Mouse (Mus musculus) MEL (cell line): ENCODE data around the gene Adam8. TPM values are rescaled to one million over a fixed set of nuclear protein-coding genes. Genes with fewer than 3 reads are reported as not detected.

Experiments used
- DNase-seq: peaks from one replicate; pipeline ENCODE4 v3.0.0; 2011; ENCODE audit warnings: low read depth, low spot score
- H3K27ac ChIP-seq: 2 replicates; pipeline ENCODE4 v1.5.1; 2012; ENCODE audit warnings: low read depth, mild to moderate bottlenecking, control low read depth, low read length, moderate library complexity; ENCODE audit not compliant: control insufficient read depth
- H3K27me3 ChIP-seq, 2 experiments: fragments of 150-350 bp in 1 of 2; sonication (generic) in 1 of 2; 2 replicates each; pipeline ENCODE4 v1.6.1; 2012; ENCODE audit warnings: low read length in 2 of 2, mild to moderate bottlenecking in 2 of 2, improper control_type of control experiment in 1 of 2, moderate library complexity in 1 of 2; ENCODE audit not compliant: insufficient read depth in 2 of 2, control insufficient read depth in 1 of 2
- H3K36me3 ChIP-seq, 2 experiments: 2 replicates each; pipeline ENCODE4 v1.6.1; 2012 to 2014; ENCODE audit warnings: low read length in 2 of 2, improper control_type of control experiment in 1 of 2, inconsistent platforms in 1 of 2, mild to moderate bottlenecking in 1 of 2; ENCODE audit not compliant: insufficient read depth in 2 of 2, control insufficient read depth in 1 of 2
- H3K4me1 ChIP-seq, 2 experiments: fragments of 150-350 bp in 1 of 2; sonication (generic) in 1 of 2; 2 replicates each; pipeline ENCODE4 v1.6.1; 2012; ENCODE audit warnings: low read length in 2 of 2, improper control_type of control experiment in 1 of 2, mild to moderate bottlenecking in 1 of 2; ENCODE audit not compliant: insufficient read depth in 2 of 2, control insufficient read depth in 1 of 2
- H3K4me3 ChIP-seq, 2 experiments: fragments of 150-350 bp in 1 of 2; sonication (generic) in 1 of 2; 2 replicates each; pipeline ENCODE4 v1.5.1; 2012; ENCODE audit warnings: low read depth in 2 of 2, low read length in 2 of 2, mild to moderate bottlenecking in 2 of 2, moderate library complexity in 2 of 2, control low read depth in 1 of 2, improper control_type of control experiment in 1 of 2; ENCODE audit not compliant: control insufficient read depth in 1 of 2, insufficient read depth in 1 of 2
- H3K79me2 ChIP-seq: 2 replicates; pipeline ENCODE4 v1.6.1; 2012; ENCODE audit warnings: mild to moderate bottlenecking, low read length, moderate library complexity; ENCODE audit not compliant: control insufficient read depth, poor library complexity, insufficient read depth
- H3K9ac ChIP-seq: 2 replicates; pipeline ENCODE4 v1.6.1; 2012; ENCODE audit warnings: low read depth, mild to moderate bottlenecking, control low read depth, low read length, moderate library complexity; ENCODE audit not compliant: control insufficient read depth, poor library complexity, severe bottlenecking
- H3K9me3 ChIP-seq: fragments of 150-350 bp; sonication (generic); replicated peaks from 2 replicates; pipeline ENCODE4 v1.6.1; 2012; ENCODE audit warnings: mild to moderate bottlenecking, low read length, improper control_type of control experiment, moderate library complexity; ENCODE audit not compliant: insufficient read depth
- BHLHE40 ChIP-seq: IDR thresholded peaks from 2 replicates; pipeline ENCODE4 v1.6.1; 2012; ENCODE audit warnings: low read depth, mild to moderate bottlenecking, inconsistent platforms, low read length, improper control_type of control experiment, borderline replicate concordance
- CTCF ChIP-seq, 3 experiments: IDR thresholded peaks in 2 of 3; conservative IDR thresholded peaks in 1 of 3; 2 replicates each; pipeline ENCODE4 v1.5.1; 2011 to 2012; ENCODE audit warnings: low read length in 3 of 3, low read depth in 2 of 3, mild to moderate bottlenecking in 2 of 3, improper control_type of control experiment in 1 of 3, inconsistent platforms in 1 of 3, mixed read lengths in 1 of 3, moderate library complexity in 1 of 3; ENCODE audit not compliant: control insufficient read depth in 1 of 3, insufficient read depth in 1 of 3, poor library complexity in 1 of 3, severe bottlenecking in 1 of 3
- E2F4 ChIP-seq: IDR thresholded peaks from 2 replicates; pipeline ENCODE4 v1.6.1; 2011; ENCODE audit warnings: low read depth, low read length, improper control_type of control experiment, borderline replicate concordance
- EP300 ChIP-seq, 2 experiments: IDR thresholded peaks; 2 replicates each; pipeline ENCODE4 v1.6.1; 2011; ENCODE audit warnings: improper control_type of control experiment in 2 of 2, low read length in 2 of 2, low read depth in 1 of 2, mild to moderate bottlenecking in 1 of 2
- GABPA ChIP-seq: IDR thresholded peaks from 2 replicates; pipeline ENCODE4 v1.6.1; 2012; ENCODE audit warnings: low read depth, mild to moderate bottlenecking, inconsistent platforms, low read length, improper control_type of control experiment, moderate library complexity
- JUND ChIP-seq: IDR thresholded peaks from 2 replicates; pipeline ENCODE4 v1.6.1; 2011; ENCODE audit warnings: low read depth, mild to moderate bottlenecking, improper control_type of control experiment, low read length
- MAFK ChIP-seq: IDR thresholded peaks from 2 replicates; pipeline ENCODE4 v1.6.1; 2011; ENCODE audit warnings: low read depth, mild to moderate bottlenecking, low read length, improper control_type of control experiment, borderline replicate concordance
- MAX ChIP-seq: IDR thresholded peaks from 2 replicates; pipeline ENCODE4 v1.6.1; 2011; ENCODE audit warnings: low read length, improper control_type of control experiment
- MAZ ChIP-seq: IDR thresholded peaks from 2 replicates; pipeline ENCODE4 v1.6.1; 2012; ENCODE audit warnings: low read depth, mild to moderate bottlenecking, inconsistent platforms, low read length, improper control_type of control experiment
- MEF2A ChIP-seq: IDR thresholded peaks from 2 replicates; pipeline ENCODE4 v1.6.1; 2014; ENCODE audit warnings: low read depth, mild to moderate bottlenecking, inconsistent platforms, low read length, improper control_type of control experiment; ENCODE audit not compliant: poor library complexity, insufficient replicate concordance, severe bottlenecking; ENCODE audit errors: extremely low read depth
- MXI1 ChIP-seq: IDR thresholded peaks from 2 replicates; pipeline ENCODE4 v1.6.1; 2011; ENCODE audit warnings: mild to moderate bottlenecking, low read depth, low read length, improper control_type of control experiment
- MYC ChIP-seq: IDR thresholded peaks from 2 replicates; pipeline ENCODE4 v1.6.1; 2011; ENCODE audit warnings: low read depth, mild to moderate bottlenecking, low read length, improper control_type of control experiment, moderate library complexity
- NELFE ChIP-seq: IDR thresholded peaks from 2 replicates; pipeline ENCODE4 v1.6.1; 2011; ENCODE audit warnings: low read depth, low read length, improper control_type of control experiment
- POLR2A ChIP-seq, 2 experiments: IDR thresholded peaks; 2 replicates each; pipeline ENCODE4 v1.6.1; 2011 to 2012; ENCODE audit warnings: low read length in 2 of 2, mild to moderate bottlenecking in 2 of 2, control low read depth in 1 of 2, improper control_type of control experiment in 1 of 2, low read depth in 1 of 2, moderate library complexity in 1 of 2; ENCODE audit not compliant: control insufficient read depth in 1 of 2, insufficient read depth in 1 of 2, poor library complexity in 1 of 2
- POLR2AphosphoS2 ChIP-seq: IDR thresholded peaks from 2 replicates; pipeline ENCODE4 v1.6.1; 2011; ENCODE audit warnings: low read length, improper control_type of control experiment
- RAD21 ChIP-seq: IDR thresholded peaks from 2 replicates; pipeline ENCODE4 v1.6.1; 2011; ENCODE audit warnings: mild to moderate bottlenecking, low read depth, low read length, improper control_type of control experiment
- RCOR1 ChIP-seq: IDR thresholded peaks from 2 replicates; pipeline ENCODE4 v1.6.1; 2012; ENCODE audit warnings: low read depth, mild to moderate bottlenecking, inconsistent platforms, low read length, improper control_type of control experiment
- SIN3A ChIP-seq: IDR thresholded peaks from 2 replicates; pipeline ENCODE4 v1.6.1; 2012; ENCODE audit warnings: low read length, improper control_type of control experiment, inconsistent platforms
- TCF12 ChIP-seq: IDR thresholded peaks from 2 replicates; pipeline ENCODE4 v1.6.1; 2014; ENCODE audit warnings: low read depth, mild to moderate bottlenecking, inconsistent platforms, low read length, improper control_type of control experiment, moderate library complexity
- UBTF ChIP-seq: IDR thresholded peaks from 2 replicates; pipeline ENCODE4 v1.6.1; 2012; ENCODE audit warnings: low read depth, mild to moderate bottlenecking, inconsistent platforms, low read length, improper control_type of control experiment, moderate library complexity, borderline replicate concordance; ENCODE audit not compliant: insufficient read depth
- ZC3H11A ChIP-seq: IDR thresholded peaks from 2 replicates; pipeline ENCODE4 v1.6.1; 2012; ENCODE audit warnings: low read depth, mild to moderate bottlenecking, inconsistent platforms, low read length, improper control_type of control experiment
- ZNF384 ChIP-seq: IDR thresholded peaks from 2 replicates; pipeline ENCODE4 v1.6.1; 2012; ENCODE audit warnings: low read depth, mild to moderate bottlenecking, inconsistent platforms, low read length, improper control_type of control experiment
- polyA plus RNA-seq, 2 experiments: library from polyadenylated mRNA; stranded (reverse) in 1 of 2; unstranded in 1 of 2; fragments of >175 nt in 1 of 2; fragments of >200 nt in 1 of 2; gene quantifications; 2 replicates each; pipeline versions ENCODE4 v1.2.1 to v1.2.4; 2012; ENCODE audit warnings: low replicate concordance in 2 of 2, low read depth in 1 of 2; ENCODE audit not compliant: insufficient read length in 2 of 2, insufficient read depth in 1 of 2, missing spikeins in 1 of 2
- total RNA-seq: library from RNA; depleted of rRNA; stranded (reverse); fragments of 300-350 nt; gene quantifications from 2 replicates; pipeline ENCODE4 v1.2.3, GENCODE M21; 2012

Gene Adam8
- total and polyA plus RNA-seq, 3 experiments: 0.39 to 0.50 TPM; not detected in 1

- H3K4me1 ChIP-seq: peaks cover 0 to 9% of the 10 kb centered on the region in 2 experiments; a peak in 1 of 4 replicates
- H3K4me3 ChIP-seq: no peak overlapping the region
- no peaks in the 10 kb centered on the region for H3K79me2 ChIP-seq
- TF ChIP-seq POLR2A (IDR thresholded peaks at IDR 0.05; ENCODE audit: control insufficient read depth in 1 of 2, insufficient read depth in 1 of 2, low read depth in 1 of 2, low read length in 2 of 2, poor library complexity in 1 of 2) (no peak), MYC (no peak), RAD21 (no peak), BHLHE40 (no peak), GABPA (no peak), MXI1 (no peak)
- H3K27me3 ChIP-seq: no peaks in the 10 kb centered on the region
- no peak overlapping the region for H3K9ac ChIP-seq
- H3K36me3 ChIP-seq: peaks cover 0 to 3% of the 10 kb centered on the region in 2 experiments; a peak in 2 of 4 replicates
- no peak for DNase-seq
- no peak overlapping the region for H3K27ac ChIP-seq
- H3K9me3 ChIP-seq: no peaks in the 10 kb centered on the region
Observed at GRCm38 (mm10) chr7:139957958-139958357, 34.4 kb downstream of the Adam8 start.

DNA sequence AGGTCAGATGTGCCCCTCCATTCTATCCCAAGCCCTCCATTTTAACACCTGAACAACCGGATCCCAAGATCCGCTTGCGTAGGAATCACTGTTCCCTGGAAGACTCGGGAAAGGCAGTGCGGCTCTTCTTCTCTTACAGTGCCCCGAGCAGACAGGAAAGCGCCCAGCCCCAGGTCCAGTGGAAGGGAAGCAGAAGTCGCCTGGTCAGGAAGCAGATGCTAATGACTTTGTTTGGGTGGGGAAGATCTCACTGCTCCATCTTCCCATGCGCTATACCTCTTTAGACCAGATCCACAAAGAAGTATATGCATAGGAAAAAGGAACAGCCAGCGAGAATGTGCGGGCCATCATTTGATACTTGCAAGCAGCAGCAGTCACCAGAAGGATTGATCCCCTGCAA is 34.9 kb downstream of the Adam8 start:
- Histone ChIP-seq H3K27ac (no peak overlapping the region), H3K27me3 (no peaks in the 10 kb centered on the region), H3K4me3 (no peak overlapping the region), H3K9ac (no peak overlapping the region), H3K9me3 (no peaks in the 10 kb centered on the region), H3K4me1 (peaks cover 0 to 9% of the 10 kb centered on the region in 2 experiments; a peak in 1 of 4 replicates), H3K36me3 (peaks cover 0 to 3% of the 10 kb centered on the region in 2 experiments; a peak in 2 of 4 replicates), H3K79me2 (no peaks in the 10 kb centered on the region)
- TF ChIP-seq MAFK (no peak), ZNF384 (no peak), MEF2A (no peak), GABPA (no peak), E2F4 (no peak), MYC (no peak), RAD21 (no peak), MAZ (no peak), POLR2AphosphoS2 (no peak), POLR2A (IDR thresholded peaks at IDR 0.05; ENCODE audit: control insufficient read depth in 1 of 2, insufficient read depth in 1 of 2, low read depth in 1 of 2, low read length in 2 of 2, poor library complexity in 1 of 2) (no peak), UBTF (no peak), NELFE (no peak), MAX (no peak), RCOR1 (no peak), ZC3H11A (no peak), TCF12 (no peak), JUND (no peak), EP300 (IDR thresholded peaks at IDR 0.05; ENCODE audit: low read depth in 1 of 2, low read length in 2 of 2) (no peak), CTCF (IDR thresholded peaks at IDR 0.05 in 2 of 3, conservative IDR thresholded peaks at IDR 0.05 in 1 of 3; ENCODE audit: control insufficient read depth in 1 of 3, insufficient read depth in 1 of 3, low read depth in 2 of 3, low read length in 3 of 3, poor library complexity in 1 of 3, severe bottlenecking in 1 of 3) (no peak), SIN3A (no peak)
- no peak for DNase-seq
